Mouse (Mus musculus) erythroblast, adult 5-6 weeks (primary cell): Measurements from ENCODE around the gene Psmb8. TPM values are rescaled to one million over a fixed set of nuclear protein-coding genes. Genes with fewer than 3 reads are reported as not detected.

Experiments
- ATAC-seq: replicated peaks from 2 replicates; pipeline ENCODE4 v1.8.0; 2016; ENCODE audit warnings: moderate number of reproducible peaks, mild to moderate bottlenecking, moderate TSS enrichment, inconsistent platforms; ENCODE audit not compliant: poor library complexity, low FRiP score, severe bottlenecking
- total RNA-seq, 2 experiments: library from RNA; stranded (forward) in 1 of 2; stranded (reverse) in 1 of 2; fragments of 150-400 nt in 1 of 2; fragments of 200-764, 138-1000 nt in 1 of 2; gene quantifications; 2 replicates each; pipeline versions ENCODE4 v1.2.3 to v1.2.4; 2015 to 2017; ENCODE audit warnings: low replicate concordance in 2 of 2

Psmb8 gene
- total RNA-seq (2015; ENCODE audit: low replicate concordance): 35.5 and 50.4 TPM in 2 replicates
- 34.0 and 37.2 TPM in 2 replicates for total RNA-seq (2017; ENCODE audit: low replicate concordance)

- 0 out of 2 replicates have a peak, but pooled peaks have one; percentile 9 for ATAC-seq
These were observed at the start of gene Psmb8 for GRCm38 (mm10) chr17:34196941-34197894. Gene Psmb8 (plus strand): TSS chr17:34197721.

GRCm38 (mm10) chr17:34152923-34153322 is 44.6 kb upstream of the Psmb8 start, which contains the start of gene H2-DMb1:
Gene H2-DMb1 (plus strand): TSS chr17:34153072.
- no peak for ATAC-seq

GRCm38 (mm10) chr17:34155534-34155933 is 42.0 kb upstream of the Psmb8 start:
- ATAC-seq: no peak

GRCm38 (mm10) chr17:34164202-34164895 is 33.2 kb upstream of the Psmb8 start:
- no peak for ATAC-seq

GRCm38 (mm10) chr17:34165033-34165730 is 32.3 kb upstream of the Psmb8 start:
- no peak for ATAC-seq

GRCm38 (mm10) chr17:34169279-34169678 is 28.2 kb upstream of the Psmb8 start:
- ATAC-seq: no peak

GRCm38 (mm10) chr17:34170487-34170876 is 27.0 kb upstream of the Psmb8 start:
- peak; percentile 70 for ATAC-seq

- ATAC-seq: peak; percentile 89
These were observed 26.5 kb upstream of the Psmb8 start for GRCm38 (mm10) chr17:34170877-34171498.

GRCm38 (mm10) chr17:34172528-34172927 is 25.0 kb upstream of the Psmb8 start:
- ATAC-seq: no peak

GRCm38 (mm10) chr17:34174075-34174474 is 23.4 kb upstream of the Psmb8 start:
- no peak for ATAC-seq

- ATAC-seq: no peak
These were observed 20.3 kb upstream of the Psmb8 start for GRCm38 (mm10) chr17:34177179-34177578.

- ATAC-seq: no peak
These were observed 18.5 kb upstream of the Psmb8 start for GRCm38 (mm10) chr17:34179019-34179418.

- ATAC-seq: no peak
These were observed 17.3 kb upstream of the Psmb8 start for GRCm38 (mm10) chr17:34179913-34180859.

GRCm38 (mm10) chr17:34183564-34184219 is 13.8 kb upstream of the Psmb8 start:
- no peak for ATAC-seq

- ATAC-seq: no peak
These were observed 12.0 kb upstream of the Psmb8 start for GRCm38 (mm10) chr17:34185526-34185925.

- ATAC-seq: peak; percentile 21
These were observed 10.6 kb upstream of the Psmb8 start for GRCm38 (mm10) chr17:34186885-34187260.

GRCm38 (mm10) chr17:34187261-34187916 is 10.1 kb upstream of the Psmb8 start, which contains the start of the genes Tap1 and Psmb9:
Gene Tap1 (plus strand): TSS chr17:34187553.
Gene Psmb9 (minus strand): TSS chr17:34187764.
- ATAC-seq: peak; percentile 86
